Mouse (Mus musculus): ENCODE measurements around the gene Tlk1. TPM values are rescaled to one million over a fixed set of nuclear protein-coding genes. Genes with fewer than 3 reads are reported as not detected.

Tlk1 gene
- 58.1 and 63.6 TPM in 2 replicates for total RNA-seq (2017)

DNA sequence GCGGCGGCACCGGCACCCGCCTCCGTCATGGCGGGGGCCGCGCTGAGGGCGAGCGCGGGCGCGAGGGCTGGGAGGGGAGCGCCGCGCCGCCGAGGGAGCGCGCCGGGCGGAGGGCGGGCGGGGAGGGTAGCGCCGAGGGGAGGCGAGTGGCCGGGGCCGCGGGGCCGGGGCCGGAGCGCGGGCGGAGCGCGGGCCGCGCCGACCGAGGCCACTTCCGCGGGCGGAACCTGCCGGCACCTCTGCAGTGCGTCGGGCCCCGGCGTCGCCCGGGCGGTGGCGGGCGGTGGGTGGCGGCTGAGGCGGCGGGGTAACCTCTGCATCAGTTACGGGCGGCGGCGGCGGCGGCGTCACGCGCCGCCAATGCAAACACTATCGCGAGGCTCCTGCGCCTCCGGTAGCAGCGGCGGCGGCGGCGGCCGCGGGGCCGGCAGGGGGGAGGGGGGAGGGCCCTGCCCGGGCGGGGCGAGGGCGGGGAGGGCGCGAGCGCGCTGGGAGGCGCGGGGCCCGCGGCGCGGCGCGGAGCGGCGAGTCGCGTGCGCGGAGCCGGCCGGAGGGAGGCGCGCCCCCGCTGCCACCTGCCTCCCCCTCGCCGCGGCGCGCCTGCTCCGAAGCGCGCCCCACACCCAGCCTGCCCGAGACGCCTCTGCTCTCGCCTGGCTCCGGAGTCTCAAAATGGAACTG, at the start of gene Tlk1:
TSS of gene Tlk1 (minus strand) at position 358 of the 681 bp plus-strand sequence.
- peak; percentile 54 to 68 for ATAC-seq (replicated peaks in 1 of 2; ENCODE audit: insufficient read depth in 1 of 2, low FRiP score in 2 of 2, low TSS enrichment in 1 of 2, low read depth in 1 of 2, poor library complexity in 2 of 2, severe bottlenecking in 2 of 2)

DNA sequence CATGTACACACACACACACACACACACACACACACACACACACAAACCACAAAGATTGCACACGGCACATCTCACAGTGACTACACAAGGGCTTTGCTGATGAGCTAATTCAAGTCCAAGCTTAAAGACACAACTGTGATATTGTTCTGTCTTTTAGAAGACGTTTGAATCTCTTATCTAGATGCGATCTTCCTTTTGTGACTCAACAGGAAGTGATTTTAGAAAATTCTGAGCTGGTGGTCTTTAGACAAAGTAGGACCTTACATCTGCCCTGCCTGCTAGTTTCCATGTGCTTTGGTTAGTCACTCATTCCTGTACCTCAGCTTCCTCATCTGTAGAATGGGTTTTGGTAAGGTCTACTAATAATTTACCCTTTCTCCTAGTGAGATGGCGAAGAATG, 49.6 kb upstream of the Tlk1 start:
- no peak for ATAC-seq (replicated peaks in 1 of 2; ENCODE audit: insufficient read depth in 1 of 2, low FRiP score in 2 of 2, low TSS enrichment in 1 of 2, low read depth in 1 of 2, poor library complexity in 2 of 2, severe bottlenecking in 2 of 2)

DNA sequence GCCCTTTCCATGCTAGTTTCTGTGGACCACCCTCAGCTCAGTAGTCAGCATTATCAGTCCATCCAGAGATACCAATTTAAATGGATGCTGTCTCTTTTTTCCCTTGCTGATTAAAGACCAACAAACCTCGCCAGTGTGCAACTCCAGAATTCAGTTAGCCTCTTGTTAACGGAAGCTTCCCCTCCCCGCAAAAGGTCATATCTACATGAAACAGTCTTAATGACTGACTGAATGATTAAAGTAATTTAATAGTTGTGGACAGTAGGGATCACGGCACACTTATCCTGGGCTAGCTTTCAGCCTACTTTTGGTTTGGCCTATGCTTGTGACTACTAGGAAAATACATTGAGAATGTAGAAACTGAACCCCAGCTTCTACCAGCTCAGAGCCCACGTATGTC, 47.6 kb upstream of the Tlk1 start:
- no peak for ATAC-seq (replicated peaks in 1 of 2; ENCODE audit: insufficient read depth in 1 of 2, low FRiP score in 2 of 2, low TSS enrichment in 1 of 2, low read depth in 1 of 2, poor library complexity in 2 of 2, severe bottlenecking in 2 of 2)

DNA sequence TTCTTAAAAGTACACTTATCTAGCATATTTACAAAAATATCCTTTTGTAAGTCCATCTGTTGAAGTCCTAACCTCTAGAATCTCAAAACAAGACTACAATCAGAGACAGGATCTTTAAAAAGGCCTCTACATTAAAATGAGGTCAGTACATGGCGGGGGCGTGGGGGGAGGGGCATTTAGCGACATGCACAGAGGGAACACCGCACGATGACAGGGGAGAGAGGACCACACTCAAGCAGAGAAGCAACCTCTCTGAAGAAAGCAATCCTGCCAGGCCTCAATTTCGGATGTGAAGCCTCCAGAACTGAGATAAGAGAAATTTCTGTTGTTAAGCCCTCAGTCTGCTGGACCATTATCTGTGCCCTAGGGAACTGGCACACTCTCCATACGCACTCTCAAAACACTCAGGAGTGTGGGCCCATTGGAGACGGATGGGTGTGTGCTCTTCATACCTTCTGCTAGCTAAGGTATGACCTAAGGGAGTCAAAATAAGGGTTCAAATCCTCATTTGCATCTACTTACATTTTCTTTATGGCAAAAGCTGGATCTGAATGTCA, 46.0 kb upstream of the Tlk1 start:
- no peak for ATAC-seq (replicated peaks in 1 of 2; ENCODE audit: insufficient read depth in 1 of 2, low FRiP score in 2 of 2, low TSS enrichment in 1 of 2, low read depth in 1 of 2, poor library complexity in 2 of 2, severe bottlenecking in 2 of 2)

DNA sequence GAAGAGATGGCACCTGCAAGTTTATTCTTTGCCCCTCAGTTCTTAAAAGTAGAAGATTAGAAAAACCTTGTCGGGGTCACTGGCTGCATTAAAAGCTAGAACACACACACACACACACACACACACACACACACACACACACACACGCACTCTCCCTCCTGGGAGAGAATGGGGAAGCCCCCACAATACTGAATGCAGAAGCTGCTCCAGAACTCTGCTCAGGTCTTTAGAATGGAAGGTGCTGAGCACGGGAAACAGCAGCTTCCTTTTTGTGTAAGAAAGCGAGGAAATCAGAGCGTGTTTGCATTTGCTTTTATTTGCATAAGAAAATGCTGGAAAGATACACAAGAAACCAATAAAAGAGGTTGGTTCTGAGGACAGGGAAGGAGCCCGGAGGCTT, 45.3 kb upstream of the Tlk1 start:
- ATAC-seq (replicated peaks in 1 of 2; ENCODE audit: insufficient read depth in 1 of 2, low FRiP score in 2 of 2, low TSS enrichment in 1 of 2, low read depth in 1 of 2, poor library complexity in 2 of 2, severe bottlenecking in 2 of 2), result peak; percentile 60 to 81; a peak in 3 of 4 replicates

DNA sequence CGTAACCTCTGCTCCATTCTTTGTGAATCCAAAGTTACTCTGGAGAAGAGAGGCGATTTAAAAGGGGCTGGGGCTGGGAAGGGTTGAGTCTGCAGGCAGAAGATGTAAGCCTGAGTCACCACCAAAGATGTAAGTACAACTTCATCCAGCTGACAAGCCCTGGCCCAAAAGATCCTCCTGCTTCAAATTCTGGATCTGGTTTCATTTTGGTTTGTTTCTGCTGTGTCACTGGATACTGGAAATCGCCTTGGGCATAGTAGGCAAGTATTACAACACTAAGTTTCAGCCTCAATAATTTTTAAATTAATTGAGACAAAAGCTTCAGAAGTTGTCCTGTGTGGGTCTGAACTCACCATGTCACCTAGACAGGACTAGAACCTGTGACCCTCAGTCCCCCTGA, 43.6 kb upstream of the Tlk1 start:
- no peak for ATAC-seq (replicated peaks in 1 of 2; ENCODE audit: insufficient read depth in 1 of 2, low FRiP score in 2 of 2, low TSS enrichment in 1 of 2, low read depth in 1 of 2, poor library complexity in 2 of 2, severe bottlenecking in 2 of 2)

DNA sequence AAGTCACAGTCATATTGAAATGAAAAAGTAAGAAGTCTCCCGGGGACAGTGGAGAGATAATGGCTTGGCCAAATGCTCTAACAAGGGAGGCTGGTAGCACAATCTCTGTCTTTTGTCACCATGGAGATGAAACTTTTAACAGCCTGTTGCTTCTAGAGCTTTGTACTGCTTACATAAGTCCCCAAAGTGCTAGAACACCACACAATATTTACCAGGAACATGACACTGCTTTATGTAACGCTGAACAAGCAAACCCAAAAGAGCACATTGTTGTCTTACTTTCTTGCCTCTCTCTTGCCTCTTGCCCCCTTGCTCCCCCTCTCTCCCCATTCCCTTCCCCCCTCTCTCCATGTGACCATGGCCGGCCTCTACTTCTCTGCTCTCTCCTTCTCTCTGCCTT, 41.7 kb upstream of the Tlk1 start:
- no peak for ATAC-seq (replicated peaks in 1 of 2; ENCODE audit: insufficient read depth in 1 of 2, low FRiP score in 2 of 2, low TSS enrichment in 1 of 2, low read depth in 1 of 2, poor library complexity in 2 of 2, severe bottlenecking in 2 of 2)

DNA sequence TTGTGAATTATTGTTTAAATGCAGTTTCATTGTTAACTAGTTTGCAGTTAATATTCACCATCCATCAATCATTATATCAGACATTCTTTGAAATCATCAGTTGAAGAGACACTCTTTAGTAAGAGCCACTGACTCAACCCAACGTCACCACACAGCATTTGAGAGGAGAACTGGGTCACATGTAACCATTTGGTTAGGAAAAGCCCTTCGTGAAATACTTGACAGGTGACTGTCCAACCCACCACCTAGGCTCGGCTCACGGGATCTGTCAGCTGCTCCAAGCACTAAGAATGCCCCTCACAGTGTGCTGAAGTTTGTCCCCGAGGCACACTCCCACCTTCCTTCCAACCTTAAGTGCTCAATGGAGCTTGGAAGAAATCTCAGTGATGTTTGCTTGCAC, 37.4 kb upstream of the Tlk1 start:
- ATAC-seq (replicated peaks in 1 of 2; ENCODE audit: insufficient read depth in 1 of 2, low FRiP score in 2 of 2, low TSS enrichment in 1 of 2, low read depth in 1 of 2, poor library complexity in 2 of 2, severe bottlenecking in 2 of 2), result no peak

DNA sequence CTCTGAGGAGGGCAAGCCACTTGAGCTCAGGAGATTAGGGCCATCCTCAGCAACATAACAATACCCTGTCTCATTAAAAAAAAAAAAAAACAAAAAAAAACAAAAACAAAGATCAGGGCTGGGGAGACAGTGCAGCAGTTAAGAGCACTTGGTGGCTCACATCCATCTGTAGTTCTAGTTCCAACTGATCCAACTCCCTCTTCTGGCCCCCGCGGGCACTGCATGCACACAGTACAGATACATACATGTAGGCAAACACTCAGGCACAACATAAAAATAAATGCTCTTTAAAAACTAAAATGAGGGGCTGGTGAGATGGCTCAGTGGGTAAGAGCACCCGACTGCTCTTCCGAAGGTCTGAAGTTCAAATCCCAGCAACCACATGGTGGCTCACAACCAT, 34.2 kb upstream of the Tlk1 start:
- ATAC-seq (replicated peaks in 1 of 2; ENCODE audit: insufficient read depth in 1 of 2, low FRiP score in 2 of 2, low TSS enrichment in 1 of 2, low read depth in 1 of 2, poor library complexity in 2 of 2, severe bottlenecking in 2 of 2), result no peak

DNA sequence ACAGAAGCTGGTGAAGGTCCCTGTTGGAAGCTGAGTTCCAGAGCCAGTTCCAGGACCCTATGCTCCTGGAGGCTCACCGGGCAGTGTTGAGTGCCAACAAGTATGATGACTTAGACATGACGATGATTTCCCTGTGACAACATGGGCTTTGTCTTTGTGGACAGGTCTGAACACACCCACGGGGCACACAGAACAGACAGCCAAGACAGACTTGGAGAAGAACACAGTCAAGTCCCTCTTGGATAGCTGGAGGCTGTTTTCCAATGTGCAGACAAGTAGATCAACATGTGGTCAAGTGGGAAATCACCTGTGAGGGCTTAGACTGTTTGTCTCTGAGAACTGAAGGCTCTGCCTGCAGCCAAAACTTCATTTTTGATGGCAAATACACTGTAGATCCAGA, 31.4 kb upstream of the Tlk1 start:
- no peak for ATAC-seq (replicated peaks in 1 of 2; ENCODE audit: insufficient read depth in 1 of 2, low FRiP score in 2 of 2, low TSS enrichment in 1 of 2, low read depth in 1 of 2, poor library complexity in 2 of 2, severe bottlenecking in 2 of 2)

DNA sequence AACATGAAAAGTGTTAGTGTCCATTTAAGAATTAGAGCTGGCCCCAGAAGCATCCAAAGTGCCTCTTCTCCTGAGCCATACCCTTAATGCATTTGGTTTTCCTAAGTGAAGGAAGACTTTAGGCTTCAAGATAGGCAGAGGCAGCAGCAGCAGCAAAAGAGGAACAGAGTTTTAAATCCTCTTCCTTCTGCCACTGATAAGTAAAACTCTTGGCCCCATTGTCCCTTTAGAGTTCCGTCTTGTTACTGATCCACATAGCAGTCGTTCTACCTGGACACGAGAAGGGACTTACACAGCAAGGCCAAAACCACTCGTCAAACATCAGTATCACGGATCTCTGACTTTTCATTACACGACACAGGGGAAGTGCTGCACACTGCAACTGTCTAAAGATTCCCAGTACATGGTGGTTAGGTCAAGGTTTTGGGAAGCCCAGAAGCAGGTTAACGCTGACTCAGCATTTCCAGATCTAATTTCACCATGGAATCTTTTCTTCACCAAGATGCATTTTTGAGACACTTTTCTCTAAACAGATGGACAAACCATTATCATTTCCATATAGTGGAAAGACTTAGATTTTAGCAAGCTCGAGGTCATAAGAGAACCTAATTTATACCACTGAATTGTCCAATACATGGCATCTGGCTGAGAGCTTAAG, 28.8 kb upstream of the Tlk1 start:
- ATAC-seq (replicated peaks in 1 of 2; ENCODE audit: insufficient read depth in 1 of 2, low FRiP score in 2 of 2, low TSS enrichment in 1 of 2, low read depth in 1 of 2, poor library complexity in 2 of 2, severe bottlenecking in 2 of 2), result 0 out of 4 replicates have a peak, but pooled peaks of 1 of the 2 experiments have one; percentile 21

DNA sequence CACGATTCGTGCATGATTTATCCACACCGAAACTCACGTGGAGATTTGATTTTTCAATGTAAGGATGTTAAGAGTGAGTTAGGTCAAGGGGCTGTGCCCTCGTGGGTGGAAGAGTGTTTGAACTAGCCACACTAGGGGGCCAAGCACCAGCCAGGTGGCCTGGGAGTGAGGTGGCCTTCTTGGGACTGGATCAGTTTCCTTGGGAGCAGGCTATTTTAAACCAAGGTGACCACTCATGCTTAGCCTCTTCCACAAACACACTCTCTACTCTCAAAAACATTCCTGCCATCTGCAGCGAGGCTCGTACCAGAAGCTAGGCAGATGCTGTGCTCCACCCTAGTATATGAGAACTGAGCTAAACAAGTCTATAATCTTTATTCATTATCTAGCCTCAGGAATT, 27.8 kb upstream of the Tlk1 start:
- no peak for ATAC-seq (replicated peaks in 1 of 2; ENCODE audit: insufficient read depth in 1 of 2, low FRiP score in 2 of 2, low TSS enrichment in 1 of 2, low read depth in 1 of 2, poor library complexity in 2 of 2, severe bottlenecking in 2 of 2)

DNA sequence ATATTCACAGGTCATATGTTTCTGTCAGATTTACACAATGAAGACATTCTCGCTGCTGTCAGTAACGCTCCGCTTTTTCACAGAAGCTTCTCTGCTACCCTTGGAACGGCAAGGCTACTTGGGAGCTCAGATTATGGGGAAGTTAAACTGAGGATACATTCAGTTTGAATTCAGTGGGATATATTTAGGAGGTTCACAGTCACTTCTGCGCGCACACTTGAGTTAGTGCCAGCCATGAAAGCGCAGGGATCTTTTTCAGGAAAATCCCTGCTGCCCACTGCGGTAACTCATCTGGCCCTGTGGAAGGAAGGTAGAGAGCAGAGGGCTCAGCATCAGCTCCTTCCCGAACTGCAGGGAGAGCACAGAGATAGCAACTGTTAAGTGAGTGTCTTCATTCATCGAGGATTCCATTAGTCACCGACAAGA, 27.3 kb upstream of the Tlk1 start:
- ATAC-seq (replicated peaks in 1 of 2; ENCODE audit: insufficient read depth in 1 of 2, low FRiP score in 2 of 2, low TSS enrichment in 1 of 2, low read depth in 1 of 2, poor library complexity in 2 of 2, severe bottlenecking in 2 of 2), result no peak

DNA sequence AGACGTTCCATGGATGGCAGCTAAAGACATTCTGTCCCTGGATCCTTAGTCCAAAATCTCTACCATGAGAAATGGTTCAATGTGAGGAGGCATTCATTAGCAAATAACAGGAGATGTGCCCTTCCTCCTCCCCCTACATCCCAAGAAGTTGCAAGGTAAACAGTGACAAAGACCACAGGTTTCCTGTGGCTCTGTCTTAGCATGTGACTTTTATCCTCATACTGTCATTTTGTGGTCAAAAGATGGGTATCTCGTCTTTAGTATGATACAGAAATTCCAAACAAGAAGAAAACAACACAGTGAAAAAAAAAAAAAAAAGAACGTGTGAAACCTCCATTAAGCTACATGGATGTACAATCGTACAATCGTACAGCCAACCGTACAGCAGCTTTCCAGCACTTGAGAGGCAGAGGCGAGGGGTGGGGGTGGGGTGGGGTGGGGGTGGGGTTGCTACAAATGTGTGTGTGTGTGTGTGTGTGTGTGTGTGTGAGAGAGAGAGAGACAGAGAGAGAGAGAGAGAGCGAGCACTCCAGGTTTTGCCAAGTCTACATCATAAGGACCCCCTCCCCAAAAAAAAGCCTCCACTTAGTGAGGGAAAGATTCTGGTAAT, 26.8 kb upstream of the Tlk1 start:
- no peak for ATAC-seq (replicated peaks in 1 of 2; ENCODE audit: insufficient read depth in 1 of 2, low FRiP score in 2 of 2, low TSS enrichment in 1 of 2, low read depth in 1 of 2, poor library complexity in 2 of 2, severe bottlenecking in 2 of 2)

DNA sequence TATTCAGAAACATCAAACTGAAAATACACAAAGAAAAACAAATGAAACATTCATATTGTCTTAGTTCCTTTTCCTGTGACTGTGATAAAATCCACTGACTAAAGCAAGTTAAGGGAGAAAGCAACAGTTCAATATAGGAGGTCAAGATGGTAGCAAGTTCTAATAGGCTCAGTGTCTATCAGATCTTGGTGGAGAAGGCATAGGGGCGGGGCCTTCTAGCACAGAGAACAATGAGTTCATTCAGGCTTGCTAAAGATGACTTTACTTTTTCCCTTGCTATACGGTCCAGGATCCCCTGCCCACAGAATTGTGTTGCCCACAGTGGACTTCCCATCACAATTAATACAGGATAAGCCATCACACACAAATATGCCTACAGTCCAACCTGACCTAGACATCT, 20.3 kb upstream of the Tlk1 start:
- no peak for ATAC-seq (replicated peaks in 1 of 2; ENCODE audit: insufficient read depth in 1 of 2, low FRiP score in 2 of 2, low TSS enrichment in 1 of 2, low read depth in 1 of 2, poor library complexity in 2 of 2, severe bottlenecking in 2 of 2)

DNA sequence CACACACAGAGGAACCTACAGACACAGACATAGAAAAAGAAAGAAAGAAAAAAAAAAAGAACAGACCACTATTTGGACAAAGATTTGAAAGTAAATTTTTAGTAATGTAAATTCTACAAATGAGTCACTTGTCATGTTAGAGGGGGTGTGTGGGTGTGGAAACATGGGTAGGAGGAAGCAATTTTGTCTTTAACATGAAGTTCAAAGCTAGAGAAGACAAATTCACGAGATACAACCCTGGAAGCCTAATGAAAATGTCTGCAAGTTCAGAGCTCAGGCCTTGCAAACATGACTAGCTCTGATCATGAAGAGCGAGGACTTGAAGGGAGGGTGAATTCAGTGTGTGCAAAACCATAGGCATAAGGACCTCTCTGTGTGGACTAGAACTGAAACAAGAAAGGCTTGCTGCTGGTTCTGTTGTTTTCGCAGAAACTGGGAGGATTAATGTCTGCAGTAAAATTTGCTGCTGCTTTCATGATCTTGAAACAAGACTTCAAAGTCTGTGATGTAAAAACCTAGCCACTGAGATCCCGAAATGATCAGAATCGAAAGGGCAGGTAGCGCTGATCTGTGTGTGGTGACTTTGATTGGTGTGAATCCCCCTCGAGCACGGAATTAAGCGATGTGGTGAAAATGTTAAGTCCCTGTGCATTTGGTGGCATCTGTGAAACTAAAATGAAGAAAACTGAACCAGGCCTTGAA, 19.3 kb upstream of the Tlk1 start:
- ATAC-seq (replicated peaks in 1 of 2; ENCODE audit: insufficient read depth in 1 of 2, low FRiP score in 2 of 2, low TSS enrichment in 1 of 2, low read depth in 1 of 2, poor library complexity in 2 of 2, severe bottlenecking in 2 of 2), result no peak

DNA sequence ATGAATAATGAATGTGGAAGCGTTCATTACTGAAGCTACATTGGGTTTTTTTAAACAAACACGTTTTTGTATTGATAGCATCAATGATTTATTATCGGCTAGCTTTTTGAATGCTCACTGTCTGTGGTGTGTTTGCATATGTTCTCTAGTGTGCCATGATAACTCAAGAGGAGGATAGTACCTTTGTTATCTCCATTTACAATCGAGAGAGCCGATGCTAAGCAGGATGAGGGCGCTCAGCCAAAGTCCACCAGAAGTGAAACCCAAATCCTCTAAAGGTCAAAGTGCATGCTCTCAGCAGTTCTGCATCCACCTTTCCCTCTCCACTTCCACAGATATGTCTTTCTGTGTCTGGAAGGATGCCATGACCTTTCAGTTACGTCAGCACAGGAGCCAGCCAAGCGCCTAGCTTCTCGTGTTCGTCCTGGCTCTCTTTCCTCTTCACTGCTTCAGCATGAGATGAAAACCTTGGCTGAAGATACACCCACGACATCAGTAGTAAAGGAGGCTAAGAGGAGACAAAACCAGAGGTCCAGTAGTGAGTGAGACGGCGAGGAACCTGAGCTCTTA, 16.6 kb upstream of the Tlk1 start:
- no peak for ATAC-seq (replicated peaks in 1 of 2; ENCODE audit: insufficient read depth in 1 of 2, low FRiP score in 2 of 2, low TSS enrichment in 1 of 2, low read depth in 1 of 2, poor library complexity in 2 of 2, severe bottlenecking in 2 of 2)
